10 mouse cellular contexts compared by ENCODE assay signal in genomic region chr15:80090155-80090554, GRCm38 (mm10). TPM values are rescaled to one million over a fixed set of nuclear protein-coding genes. Genes with fewer than 3 reads are reported as not detected.
A peak's percentile ranks its signal among the peaks of the same experiment; 100 is the strongest.
DNase-seq lines count a peak whose midpoint lies in the region; ATAC-seq and TF ChIP-seq lines count a peak whose summit lies in the region.
"Had no signal": no experiment of that assay in that cellular context is flagged by ENCODE, and none has a peak within 500 bp of the region (broad histone marks: within the 10 kb centered on the region; RNA-seq: fewer than 3 reads in every experiment).

No protein-coding gene starts in this region.

- intact Hi-C loops in heart, postnatal 36 days (cut with DNase I), result loop anchor here (5.0 kb wide), 1 partner anchor 137 kb away; no protein-coding TSS in a partner anchor
- intact Hi-C loops in left cerebral cortex, postnatal 36 days (cut with DNase I), result loop anchor here (5.0 kb wide), 2 partner anchors 172 to 612 kb away; partner anchors contain the start of gene Rps19bp1

- H3K9me3 ChIP-seq in heart, embryonic 15.5 days (replicated peaks), result no peaks in the 10 kb centered on the region
- no peaks in the 10 kb centered on the region for H3K9me3 ChIP-seq in limb, embryonic 14.5 days (ENCODE audit: control insufficient read depth, low read length)
- no peaks in the 10 kb centered on the region for H3K9me3 ChIP-seq in stomach, postnatal 0 days (ENCODE audit: control insufficient read depth, low read length)

- no peak for TF ChIP-seq POLR2A in limb, embryonic 14.5 days (IDR thresholded peaks at IDR 0.05; ENCODE audit: borderline replicate concordance, extremely low read depth, insufficient read depth, insufficient read length)
- no peak for TF ChIP-seq POLR2A in kidney, adult 2 months (IDR thresholded peaks at IDR 0.05; ENCODE audit: low read depth, low read length)

- peaks cover 31% of the 10 kb centered on the region for H3K27me3 ChIP-seq in heart, embryonic 15.5 days
- H3K27me3 ChIP-seq in limb, embryonic 14.5 days (ENCODE audit: control insufficient read depth, insufficient read depth, low read length), result peaks cover 28% of the 10 kb centered on the region
- no peaks in the 10 kb centered on the region for H3K27me3 ChIP-seq in stomach, postnatal 0 days (ENCODE audit: control insufficient read depth, insufficient read depth, low read length)
- no peaks in the 10 kb centered on the region for H3K27me3 ChIP-seq in kidney, adult 2 months (replicated peaks; ENCODE audit: control insufficient read depth, insufficient read depth, low read length)
- H3K27me3 ChIP-seq: megakaryocyte, embryonic 14.5 days had no signal

- DNase-seq in heart, postnatal 36 days, result no peak
- peak; percentile 37 for DNase-seq in testis, postnatal 10 days (ENCODE audit: low spot score)
- DNase-seq in testis, postnatal 14 days (ENCODE audit: low spot score), result no peak
- DNase-seq in limb, embryonic 14.5 days (ENCODE audit: low spot score), result no peak
- no peak for DNase-seq in stomach, postnatal 0 days (ENCODE audit: low spot score)
- no peak for DNase-seq in kidney, adult 2 months
- DNase-seq in left cerebral cortex, postnatal 36 days (ENCODE audit: low spot score in 2 of 2), result no peak
- DNase-seq: embryo, embryonic 11 days had no signal

- H3K27ac ChIP-seq in heart, embryonic 15.5 days, result no peak overlapping the region
- no peak overlapping the region for H3K27ac ChIP-seq in limb, embryonic 14.5 days (replicated peaks; ENCODE audit: low read depth, low read length)
- H3K27ac ChIP-seq in stomach, postnatal 0 days (replicated peaks), result peak overlapping the region; percentile 61
- H3K27ac ChIP-seq in kidney, adult 2 months (ENCODE audit: insufficient read depth, low read depth, low read length), result no peak overlapping the region

- H3K4me2 ChIP-seq in heart, embryonic 15.5 days, result peak overlapping the region; percentile 97; the same call in 1 of the 2 replicates
- H3K4me2 ChIP-seq in limb, embryonic 14.5 days (replicated peaks; ENCODE audit: low read depth, low read length, severe bottlenecking), result peak overlapping the region; percentile 97; the same call in 1 of the 2 replicates
- H3K4me2 ChIP-seq in stomach, postnatal 0 days (replicated peaks; ENCODE audit: low read depth), result no peak overlapping the region

- peaks cover 17% of the 10 kb centered on the region for H3K4me1 ChIP-seq in heart, embryonic 15.5 days (replicated peaks)
- peaks cover 6% of the 10 kb centered on the region for H3K4me1 ChIP-seq in limb, embryonic 14.5 days (ENCODE audit: control insufficient read depth, insufficient read depth, low read length)
- H3K4me1 ChIP-seq in stomach, postnatal 0 days (replicated peaks; ENCODE audit: control insufficient read depth, insufficient read depth), result no peaks in the 10 kb centered on the region
- H3K4me1 ChIP-seq in kidney, adult 2 months (ENCODE audit: control insufficient read depth, insufficient read depth, low read length), result no peaks in the 10 kb centered on the region

- H3K36me3 ChIP-seq in heart, embryonic 15.5 days, result no peaks in the 10 kb centered on the region
- H3K36me3 ChIP-seq in limb, embryonic 14.5 days (ENCODE audit: control insufficient read depth, insufficient read depth, low read length), result no peaks in the 10 kb centered on the region
- no peaks in the 10 kb centered on the region for H3K36me3 ChIP-seq in stomach, postnatal 0 days (ENCODE audit: control insufficient read depth, insufficient read depth, low read length)
- no peaks in the 10 kb centered on the region for H3K36me3 ChIP-seq in kidney, adult 2 months (ENCODE audit: control insufficient read depth, insufficient read depth, low read length)

- H3K4me3 ChIP-seq in heart, embryonic 15.5 days, result peak overlapping the region; percentile 83; the same call in 1 of the 2 replicates
- H3K4me3 ChIP-seq in limb, embryonic 14.5 days (replicated peaks; ENCODE audit: low read length), result no peak overlapping the region
- no peak overlapping the region for H3K4me3 ChIP-seq in stomach, postnatal 0 days (ENCODE audit: low read depth, low read length)
- no peak overlapping the region for H3K4me3 ChIP-seq in kidney, adult 2 months (ENCODE audit: insufficient read depth, low read depth, low read length)

- H3K9ac ChIP-seq in heart, embryonic 15.5 days, result no peak overlapping the region
- no peak overlapping the region for H3K9ac ChIP-seq in limb, embryonic 14.5 days (ENCODE audit: low read depth, low read length, severe bottlenecking)
- H3K9ac ChIP-seq in stomach, postnatal 0 days (ENCODE audit: low read length), result no peak overlapping the region; the same call in 1 of the 2 replicates

- no peak for TF ChIP-seq CTCF in stomach, postnatal 0 days (IDR thresholded peaks at IDR 0.05; ENCODE audit: low read depth)
- no peak for TF ChIP-seq CTCF in kidney, adult 2 months (conservative IDR thresholded peaks at IDR 0.05; ENCODE audit: insufficient read depth, insufficient read length, low read depth, low read length)

- WGBS in heart, embryonic 15.5 days, result 64% methylated on average over 11 of the region's 11 CpGs
- WGBS in limb, embryonic 14.5 days, result 67% methylated on average over 11 of the region's 11 CpGs
- 75% methylated on average over 11 of the region's 11 CpGs for WGBS in stomach, postnatal 0 days
- 76% methylated on average over 11 of the region's 11 CpGs for WGBS in kidney, adult 2 months

- ATAC-seq in heart, embryonic 15.5 days (replicated peaks; ENCODE audit: insufficient number of reproducible peaks, insufficient read depth, low FRiP score, low read depth), result no peak
- ATAC-seq in limb, embryonic 14.5 days (ENCODE audit: low FRiP score, low read depth), result no peak
- no peak for ATAC-seq in stomach, postnatal 0 days (ENCODE audit: low FRiP score, low TSS enrichment)

- no peak for TF ChIP-seq EP300 in stomach, postnatal 0 days (optimal IDR thresholded peaks at IDR 0.05)

RNA-seq across cellular contexts. Expression of gene Syngr1, which starts 1.0 kb away (rescaled TPM):
- 38.0 and 42.9 TPM in 2 replicates for polyA plus RNA-seq in heart, embryonic 15.5 days (2015; fragmentation: Nextera tagmentation; extraction: Ambion mirVana)
- 10 to 100 TPM; 81.8 to 90.5 TPM for total RNA-seq in heart, postnatal 36 days (2021)
- polyA plus RNA-seq in limb, embryonic 14.5 days (2012; rRNA removed), result 10.8 and 11.0 TPM in 2 replicates
- 8.3 and 11.5 TPM in 2 replicates for polyA plus RNA-seq in limb, embryonic 14.5 days (2014; fragmentation: Nextera tagmentation; extraction: Ambion mirVana)
- 53.7 TPM in 2 replicates for polyA plus RNA-seq in stomach, postnatal 0 days (2015; fragmentation: Nextera tagmentation; extraction: Ambion mirVana)
- 94.8 and 106 TPM in 2 replicates for polyA plus RNA-seq in kidney, adult 2 months (2012; rRNA removed)
- 100 to 1,000 TPM; 424 to 526 TPM for total RNA-seq in left cerebral cortex, postnatal 36 days (2021)

RNA-seq across cellular contexts. Expression of gene Rpl3, which starts 1.5 kb away (rescaled TPM):
- polyA plus RNA-seq in heart, embryonic 15.5 days (2015; fragmentation: Nextera tagmentation; extraction: Ambion mirVana), result 565 and 609 TPM in 2 replicates
- 100 to 1,000 TPM; 163 to 164 TPM for total RNA-seq in heart, postnatal 36 days (2021)
- polyA plus RNA-seq in limb, embryonic 14.5 days (2012; rRNA removed), result 1,074 and 1,569 TPM in 2 replicates
- polyA plus RNA-seq in limb, embryonic 14.5 days (2014; fragmentation: Nextera tagmentation; extraction: Ambion mirVana), result 1,384 and 1,387 TPM in 2 replicates
- 706 and 736 TPM in 2 replicates for polyA plus RNA-seq in stomach, postnatal 0 days (2015; fragmentation: Nextera tagmentation; extraction: Ambion mirVana)
- 511 and 689 TPM in 2 replicates for polyA plus RNA-seq in kidney, adult 2 months (2012; rRNA removed)
- 100 to 1,000 TPM; 416 to 501 TPM for total RNA-seq in left cerebral cortex, postnatal 36 days (2021)

RNA-seq across cellular contexts. Expression of gene Tab1, which starts 42.8 kb away (rescaled TPM):
- polyA plus RNA-seq in heart, embryonic 15.5 days (2015; fragmentation: Nextera tagmentation; extraction: Ambion mirVana), result 25.0 and 33.6 TPM in 2 replicates
- 10 to 100 TPM; 23.4 to 23.8 TPM for total RNA-seq in heart, postnatal 36 days (2021)
- 43.1 and 56.5 TPM in 2 replicates for polyA plus RNA-seq in limb, embryonic 14.5 days (2012; rRNA removed)
- polyA plus RNA-seq in limb, embryonic 14.5 days (2014; fragmentation: Nextera tagmentation; extraction: Ambion mirVana), result 34.6 and 39.4 TPM in 2 replicates
- polyA plus RNA-seq in stomach, postnatal 0 days (2015; fragmentation: Nextera tagmentation; extraction: Ambion mirVana), result 16.3 and 16.5 TPM in 2 replicates
- 26.7 and 28.5 TPM in 2 replicates for polyA plus RNA-seq in kidney, adult 2 months (2012; rRNA removed)
- 10 to 100 TPM; 23.1 to 30.4 TPM for total RNA-seq in left cerebral cortex, postnatal 36 days (2021)
